Mouse (Mus musculus) adrenal gland, adult 10 weeks (tissue): Measurements from ENCODE around the gene 1700012A03Rik. TPM values are rescaled to one million over a fixed set of nuclear protein-coding genes. Genes with fewer than 3 reads are reported as not detected.

ENCODE experiments used
- polyA plus RNA-seq: library from polyadenylated mRNA; stranded (reverse); fragments of 350-450 nt; fragmentation: Illumina TruSeq; extraction: RNeasy Lipid Tissue Mini Kit (QIAGEN cat#74804); gene quantifications from one replicate; pipeline ENCODE4 v1.2.3, GENCODE M21; 2014; ENCODE audit warnings: low read depth, low replicate concordance

The 1700012A03Rik gene
- not detected for polyA plus RNA-seq

DNA sequence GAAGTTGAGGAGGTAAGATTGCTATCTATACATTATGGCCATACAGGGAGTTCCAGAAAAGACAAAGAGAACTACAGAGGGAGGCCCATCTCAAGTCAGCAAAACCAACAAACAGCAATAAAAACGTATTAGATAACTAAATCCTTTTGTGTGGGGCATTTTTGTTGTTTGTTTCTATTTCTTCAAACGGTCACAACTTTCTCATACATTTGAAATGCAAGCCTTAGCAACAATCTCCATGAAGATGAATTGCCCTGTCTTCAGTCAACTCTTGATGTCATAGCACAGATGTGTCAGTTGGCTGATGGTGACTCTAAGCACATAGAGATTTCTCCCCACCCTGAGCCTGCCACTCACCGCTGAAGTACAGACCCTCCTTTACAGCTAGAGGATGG is at the start of gene 1700012A03Rik:
1700012A03Rik (plus strand) TSS at position 296 of the 395 bp plus-strand sequence.

